Mouse (Mus musculus): ENCODE data around the gene Nkap. TPM values are rescaled to one million over a fixed set of nuclear protein-coding genes. Genes with fewer than 3 reads are reported as not detected.
A peak's percentile ranks its signal among the peaks of the same experiment; 100 is the strongest.
"Not testable (repeated sequence)": the region's sequence is repeated elsewhere in the genome, so short reads cannot be mapped to it uniquely, and the experiment has no call there.

Nkap gene
- total RNA-seq, 2 experiments from 2014 or later, result 22.5 to 29.1 TPM

DNA sequence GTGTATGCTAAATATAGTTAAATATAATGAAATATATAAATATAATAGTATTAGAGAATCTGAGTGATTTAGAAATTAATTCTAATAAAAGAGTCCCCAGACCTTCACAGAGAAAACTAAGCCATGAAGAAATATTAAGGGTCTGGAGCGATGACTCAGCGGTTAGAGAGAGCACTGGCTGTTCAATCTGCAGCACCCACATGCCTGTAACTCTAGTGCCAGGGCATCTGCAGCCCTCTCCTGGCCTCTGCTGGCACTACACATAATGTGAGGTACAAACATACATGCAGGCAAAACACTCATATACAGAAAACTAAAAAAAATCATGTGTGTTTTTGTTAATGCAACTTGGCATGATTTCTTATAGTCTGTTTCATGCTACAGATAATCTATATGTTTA is 18.4 kb downstream of the Nkap start:
- ATAC-seq (replicated peaks; ENCODE audit: poor library complexity), result peak; percentile 100

DNA sequence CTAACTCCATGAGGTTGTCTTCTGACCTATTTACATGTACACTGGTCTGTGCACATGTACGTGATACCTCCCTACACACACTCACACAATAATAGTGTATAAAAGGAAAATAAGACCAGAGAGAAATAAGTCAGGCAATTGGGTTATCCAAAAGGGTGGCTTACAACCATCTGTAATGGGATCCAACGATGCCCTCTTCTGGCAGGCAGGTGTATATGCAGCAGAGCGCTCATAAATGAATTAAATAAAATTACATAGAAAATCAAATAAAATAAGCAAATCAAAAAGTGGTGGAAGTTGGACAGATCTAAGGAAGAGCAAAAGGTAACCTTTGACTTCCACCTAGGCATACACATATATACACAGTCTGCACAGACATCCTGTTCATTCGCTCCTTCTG is 31.2 kb downstream of the Nkap start:
- peak; percentile 48; the same call in 1 of the 2 replicates for ATAC-seq (replicated peaks; ENCODE audit: poor library complexity)

DNA sequence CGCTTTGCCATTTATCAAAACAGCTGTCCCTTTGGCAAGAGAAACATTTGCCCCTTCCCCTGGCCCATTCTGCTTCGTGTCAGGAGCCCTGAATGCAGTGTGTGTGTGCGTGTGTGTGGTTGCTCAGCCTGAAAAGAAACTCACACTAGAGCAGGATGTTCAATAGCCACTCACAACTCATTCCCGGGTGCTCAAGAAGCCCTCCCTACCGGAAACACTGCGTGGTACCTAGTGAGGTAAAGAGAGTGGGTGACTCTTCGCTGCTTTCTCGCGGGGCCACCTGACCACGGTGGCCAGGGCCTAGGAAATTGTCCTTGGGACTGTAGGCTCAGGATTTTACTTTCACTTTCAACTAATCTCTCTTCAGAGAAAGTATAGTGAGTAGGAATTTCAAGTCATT is 34.6 kb downstream of the Nkap start:
- no peak for ATAC-seq (replicated peaks; ENCODE audit: poor library complexity)

DNA sequence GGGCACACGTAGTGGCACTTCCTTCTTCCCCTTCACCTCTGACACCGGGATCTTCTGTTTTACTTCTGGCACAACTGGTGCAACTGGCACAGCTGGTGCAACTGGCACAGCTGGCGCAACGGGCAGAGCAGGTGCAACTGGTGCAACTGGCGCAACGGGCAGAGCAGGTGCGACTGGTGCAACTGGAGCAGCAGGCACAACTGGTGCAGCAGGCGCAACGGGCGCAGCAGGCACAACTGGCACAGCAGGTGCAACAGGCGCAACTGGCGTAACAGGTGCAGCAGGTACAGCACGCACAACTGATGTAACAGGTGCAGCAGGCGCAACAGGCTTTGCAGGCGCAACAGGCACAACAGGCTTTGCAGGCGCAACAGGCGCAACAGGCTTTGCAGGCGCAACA is 36.5 kb downstream of the Nkap start:
- no peak for ATAC-seq (replicated peaks; ENCODE audit: poor library complexity)

DNA sequence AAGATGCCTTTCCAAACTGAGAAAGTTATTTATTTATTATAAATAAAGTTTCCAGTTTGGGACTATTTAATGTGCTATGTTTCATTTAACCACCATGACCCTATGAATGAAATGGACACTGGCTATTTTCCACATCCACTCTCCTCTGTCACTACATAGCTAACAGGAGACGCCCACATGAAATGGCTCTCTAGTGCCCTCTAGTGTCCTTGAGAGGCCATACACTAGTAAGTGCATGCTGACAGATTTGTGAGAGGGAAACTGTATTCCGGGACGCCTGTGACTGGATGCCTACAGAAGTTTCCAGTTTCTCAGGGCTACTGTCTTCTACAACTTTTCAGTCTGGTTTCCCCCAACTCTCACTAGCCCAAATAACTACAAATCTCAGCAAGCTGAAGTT is 40.5 kb downstream of the Nkap start:
- peak; percentile 95 for ATAC-seq (replicated peaks; ENCODE audit: poor library complexity)

DNA sequence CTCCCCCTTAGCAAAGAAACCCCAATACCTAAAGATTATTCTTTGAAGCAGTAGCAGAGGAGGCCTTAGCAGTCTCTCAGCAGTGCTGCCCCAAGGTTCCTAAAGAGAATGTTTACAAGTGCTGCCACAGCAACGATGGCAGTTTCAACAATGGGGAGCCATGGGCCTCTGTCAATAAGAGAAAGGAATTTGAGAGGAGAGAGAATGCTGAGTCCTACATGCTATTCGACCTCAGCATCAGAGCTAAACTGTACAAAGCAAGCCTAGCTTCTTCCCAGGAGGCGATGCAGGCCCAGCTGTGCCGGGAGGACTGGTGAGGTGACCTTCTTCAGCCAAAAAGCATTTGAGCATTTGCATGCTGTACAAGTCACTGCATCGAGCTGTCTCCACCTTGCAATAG is 42.1 kb downstream of the Nkap start, which contains the start of gene Akap14:
Akap14 (minus strand) TSS at position 101 of the 400 bp plus-strand sequence.
- ATAC-seq (replicated peaks; ENCODE audit: poor library complexity), result no peak

DNA sequence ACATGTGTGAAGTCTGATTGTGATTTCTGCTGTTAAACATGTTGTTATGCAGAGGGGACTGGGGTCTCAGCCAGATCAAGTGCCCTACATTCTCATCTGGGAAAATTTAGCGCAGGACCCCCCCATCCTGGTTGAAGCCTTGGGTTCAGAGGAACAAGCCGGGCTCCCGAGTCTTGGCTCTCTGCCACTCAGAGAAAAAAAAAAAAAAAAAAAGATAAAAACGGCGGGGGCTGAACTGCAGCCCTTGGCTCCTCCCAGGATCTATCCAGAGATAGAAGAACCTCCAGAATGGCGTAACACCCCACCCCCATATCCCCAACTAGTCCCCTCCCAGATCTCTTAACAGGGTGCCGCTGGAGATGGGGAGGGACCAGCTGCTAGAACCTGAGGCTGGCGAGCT is 57.8 kb downstream of the Nkap start:
- ATAC-seq (replicated peaks; ENCODE audit: poor library complexity), result not testable (repeated sequence)

DNA sequence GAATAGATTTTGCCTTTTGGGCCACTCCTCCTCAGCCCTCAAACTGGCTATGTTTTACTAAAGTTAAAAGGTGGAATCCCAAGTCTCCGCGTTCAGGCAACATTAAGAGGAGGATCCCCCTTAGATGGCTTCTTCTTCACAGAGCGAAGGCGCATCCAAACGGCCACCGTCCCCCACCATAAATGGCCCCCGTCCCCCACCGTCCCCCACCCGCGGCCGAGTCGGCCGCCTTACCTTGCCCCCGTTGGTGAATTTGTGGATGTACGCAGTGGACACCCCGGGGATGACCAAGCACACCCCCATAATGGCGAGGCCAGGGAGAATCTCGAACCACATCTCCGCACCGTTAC is 64.1 kb downstream of the Nkap start:
- no peak; the same call in 1 of the 2 replicates for ATAC-seq (replicated peaks; ENCODE audit: poor library complexity)

DNA sequence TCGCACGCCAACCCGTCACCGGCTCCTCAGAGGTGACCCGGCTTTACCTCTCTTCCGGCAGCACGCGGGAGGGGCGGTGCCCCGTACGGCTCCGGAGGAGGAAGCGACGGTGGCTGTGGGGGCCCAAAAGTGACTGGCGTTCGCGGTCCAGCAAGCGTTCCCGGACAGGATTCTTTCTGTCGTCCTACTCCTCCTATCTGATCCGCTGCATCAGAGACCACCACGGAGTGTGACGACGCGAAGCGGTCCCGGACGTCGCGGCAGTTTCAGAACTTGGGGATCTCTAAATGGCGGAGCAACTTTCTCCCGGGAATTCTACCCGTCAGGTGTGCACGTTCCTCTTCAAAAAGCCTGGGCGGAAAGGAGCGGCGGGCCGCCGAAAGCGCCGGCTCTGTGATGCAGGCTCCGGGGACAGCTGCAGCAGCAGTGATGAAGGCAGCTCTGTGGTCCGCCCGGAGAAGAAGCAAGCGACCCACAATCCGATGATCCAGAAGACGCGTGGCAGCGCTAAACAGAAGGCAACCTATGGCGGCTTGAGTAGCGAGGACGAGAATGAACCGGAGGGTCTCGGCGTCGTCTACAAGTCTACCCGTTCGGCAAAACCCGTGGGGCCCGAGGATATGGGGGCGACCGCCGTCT is 64.6 kb downstream of the Nkap start, which contains the start of the genes Ndufa1 and Rnf113a1:
Ndufa1 (minus strand) TSS at position 59 of the 639 bp plus-strand sequence.
Rnf113a1 (plus strand) TSS at position 141 of the 639 bp plus-strand sequence.
- peak; percentile 97 for ATAC-seq (replicated peaks; ENCODE audit: poor library complexity)

DNA sequence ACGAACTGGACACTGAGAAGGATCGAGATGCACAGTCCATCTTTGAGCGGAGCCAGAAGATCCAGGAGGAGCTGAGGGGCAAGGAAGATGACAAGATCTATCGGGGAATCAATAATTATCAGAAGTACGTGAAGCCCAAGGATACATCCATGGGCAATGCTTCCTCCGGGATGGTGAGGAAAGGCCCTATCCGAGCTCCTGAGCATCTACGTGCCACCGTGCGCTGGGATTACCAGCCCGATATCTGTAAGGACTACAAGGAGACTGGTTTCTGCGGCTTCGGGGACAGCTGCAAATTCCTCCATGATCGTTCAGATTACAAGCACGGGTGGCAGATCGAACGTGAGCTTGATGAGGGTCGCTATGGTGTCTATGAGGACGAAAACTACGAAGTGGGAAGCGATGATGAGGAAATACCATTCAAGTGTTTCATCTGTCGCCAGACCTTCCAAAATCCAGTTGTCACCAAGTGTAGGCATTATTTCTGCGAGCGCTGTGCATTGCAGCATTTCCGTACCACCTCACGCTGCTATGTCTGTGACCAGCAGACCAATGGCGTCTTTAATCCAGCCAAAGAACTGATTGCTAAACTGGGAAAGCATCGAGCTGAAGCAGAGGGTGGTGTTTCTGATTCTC is 65.3 kb downstream of the Nkap start:
- ATAC-seq (replicated peaks; ENCODE audit: poor library complexity), result peak; percentile 45

DNA sequence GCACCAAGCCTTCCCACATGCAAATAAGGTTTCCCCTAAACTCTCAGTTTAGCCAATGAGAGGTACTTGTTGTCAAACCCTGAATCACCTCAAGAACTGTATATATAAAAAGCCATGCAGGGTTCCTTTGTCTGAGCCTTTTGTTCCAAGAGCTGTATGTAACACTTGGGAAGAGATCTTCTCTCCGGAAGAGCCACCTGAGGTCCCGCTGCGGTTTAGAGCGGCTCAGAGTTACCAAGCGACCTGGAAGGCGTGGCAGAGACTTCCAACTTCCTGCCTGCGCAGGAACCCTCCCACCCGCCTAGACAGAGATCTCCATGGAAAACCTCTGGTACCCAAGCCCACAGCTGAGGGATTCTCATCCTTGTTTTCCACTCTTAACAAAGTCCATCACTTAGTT is 72.1 kb downstream of the Nkap start:
- no peak for ATAC-seq (replicated peaks; ENCODE audit: poor library complexity)

Other genes starting within 250 kb of the Nkap start
- gene Nkrf, start 223.9 kb upstream of the Nkap start, total RNA-seq (2015), result 27.8 and 31.2 TPM in 2 replicates
- gene Nkrf, start 223.9 kb upstream of the Nkap start, total RNA-seq (2017), result 9.8 and 14.1 TPM in 2 replicates
- gene Sept6, start 135.0 kb upstream of the Nkap start, total RNA-seq (2015), result 50.1 and 53.5 TPM in 2 replicates
- gene Sept6, start 135.0 kb upstream of the Nkap start, total RNA-seq (2017), result 42.1 and 44.1 TPM in 2 replicates
- gene Sowahd, start 78.0 kb upstream of the Nkap start, total RNA-seq (2015), result 0.12 and 0.25 TPM in 2 replicates
- 1.00 and 3.4 TPM in 2 replicates for gene Sowahd, start 78.0 kb upstream of the Nkap start, total RNA-seq (2017)
- gene Rpl39, start 41.4 kb upstream of the Nkap start, total RNA-seq (2015), result 1,695 and 1,778 TPM in 2 replicates
- gene Rpl39, start 41.4 kb upstream of the Nkap start, total RNA-seq (2017), result 4,041 and 4,700 TPM in 2 replicates
- 55.0 and 70.9 TPM in 2 replicates for gene Upf3b, start 16.5 kb upstream of the Nkap start, total RNA-seq (2015)
- gene Upf3b, start 16.5 kb upstream of the Nkap start, total RNA-seq (2017), result 57.4 and 71.0 TPM in 2 replicates
- gene Akap14, start 42.0 kb downstream of the Nkap start, total RNA-seq (2015), result 0.20 TPM in 1 of 2 replicates, not detected in the other
- gene Akap14, start 42.0 kb downstream of the Nkap start, total RNA-seq (2017), result not detected in 2 replicates
- 169 and 211 TPM in 2 replicates for gene Ndufa1, start 64.4 kb downstream of the Nkap start, total RNA-seq (2015)
- 92.0 and 145 TPM in 2 replicates for gene Ndufa1, start 64.4 kb downstream of the Nkap start, total RNA-seq (2017)
- gene Rnf113a1, start 64.5 kb downstream of the Nkap start, total RNA-seq (2015), result 6.6 and 9.7 TPM in 2 replicates
- gene Rnf113a1, start 64.5 kb downstream of the Nkap start, total RNA-seq (2017), result 4.4 and 6.0 TPM in 2 replicates
- not detected in 2 replicates for gene Gm9, start 84.2 kb downstream of the Nkap start, total RNA-seq (2015)
- not detected in 2 replicates for gene Gm9, start 84.2 kb downstream of the Nkap start, total RNA-seq (2017)
- not detected in 2 replicates for gene Rhox1, start 95.5 kb downstream of the Nkap start, total RNA-seq (2015)
- gene Rhox1, start 95.5 kb downstream of the Nkap start, total RNA-seq (2017), result not detected in 2 replicates
- gene Rhox2a, start 118.2 kb downstream of the Nkap start, total RNA-seq (2015), result not detected in 2 replicates
- gene Rhox2a, start 118.2 kb downstream of the Nkap start, total RNA-seq (2017), result not detected in 2 replicates
- gene Rhox3a, start 123.1 kb downstream of the Nkap start, total RNA-seq (2015), result not detected in 2 replicates
- gene Rhox3a, start 123.1 kb downstream of the Nkap start, total RNA-seq (2017), result not detected in 2 replicates
- gene Rhox4a, start 138.5 kb downstream of the Nkap start, total RNA-seq (2015), result not detected in 2 replicates
- not detected in 2 replicates for gene Rhox4a, start 138.5 kb downstream of the Nkap start, total RNA-seq (2017)

Measured in megakaryocyte progenitor cell, adult 5-6 weeks (primary cell).